Mouse (Mus musculus) heart, embryonic 13.5 days (tissue): ENCODE data around the gene Chd9. TPM values are rescaled to one million over a fixed set of nuclear protein-coding genes. Genes with fewer than 3 reads are reported as not detected.

Source experiments
- ATAC-seq: fragments of 200-750 bp; cut with Nextera tagmentation; 2 replicates; pipeline ENCODE4 v1.8.0; 2017; ENCODE audit warnings: moderate TSS enrichment; ENCODE audit not compliant: insufficient number of reproducible peaks, low FRiP score, low TSS enrichment; ENCODE audit errors: extremely low read depth
- H3K27ac ChIP-seq: fragments of 300-500 bp; sonication (generic); replicated peaks from 2 replicates; pipeline ENCODE4 v1.5.1; 2015; ENCODE audit warnings: moderate library complexity, mild to moderate bottlenecking, inconsistent platforms
- H3K27me3 ChIP-seq: fragments of 300-500 bp; sonication (generic); replicated peaks from 2 replicates; pipeline ENCODE4 v1.6.1; 2015; ENCODE audit warnings: mild to moderate bottlenecking, inconsistent platforms
- H3K36me3 ChIP-seq: fragments of 300-500 bp; sonication (generic); 2 replicates; pipeline ENCODE4 v1.6.1; 2015; ENCODE audit warnings: mild to moderate bottlenecking, inconsistent platforms
- H3K4me1 ChIP-seq: fragments of 300-500 bp; sonication (generic); 2 replicates; pipeline ENCODE4 v1.6.1; 2015; ENCODE audit warnings: inconsistent platforms
- H3K4me2 ChIP-seq: fragments of 300-500 bp; sonication (generic); 2 replicates; pipeline ENCODE4 v1.6.1; 2015; ENCODE audit warnings: inconsistent platforms, mild to moderate bottlenecking, moderate library complexity
- H3K4me3 ChIP-seq: fragments of 300-500 bp; sonication (generic); 2 replicates; pipeline ENCODE4 v1.5.1; 2015; ENCODE audit warnings: moderate library complexity, mild to moderate bottlenecking, inconsistent platforms
- H3K9ac ChIP-seq: fragments of 300-500 bp; sonication (generic); 2 replicates; pipeline ENCODE4 v1.6.1; 2015; ENCODE audit warnings: inconsistent platforms, mild to moderate bottlenecking, moderate library complexity
- H3K9me3 ChIP-seq: fragments of 300-500 bp; sonication (generic); 2 replicates; pipeline ENCODE4 v1.6.1; 2016; ENCODE audit warnings: inconsistent platforms
- WGBS: fragments of 180-500 bp; shearing (Covaris S2); methylation state at CpG from one replicate; pipeline ENCODE4 v1.1.7; 2015; ENCODE audit warnings: mixed read lengths; 5-methylcytosine and 5-hydroxymethylcytosine counted together
- microRNA-seq: library from miRNA; unstranded; fragments of <30 nt; microRNA quantifications from one replicate; pipeline ENCODE4, GENCODE M21; 2016
- polyA plus RNA-seq: library from polyadenylated mRNA; unstranded; fragments of >200 nt; fragmentation: Nextera tagmentation; extraction: Ambion mirVana; gene quantifications from 2 replicates; pipeline ENCODE4 v1.2.1, GENCODE M21; 2015

Chd9 gene
- polyA plus RNA-seq, 1 experiment from 2014 or later = 42.3 TPM

GRCm38 (mm10) chr8:91094135-91094534, 266.0 kb downstream of the Chd9 start:
- ATAC-seq = no peak
- Histone ChIP-seq H3K4me3 (no peak overlapping the region), H3K27ac (no peak overlapping the region), H3K4me2 (no peak overlapping the region), H3K27me3 (no peaks in the 10 kb centered on the region), H3K9ac (no peak overlapping the region), H3K4me1 (0 out of 2 replicates have a peak, but pooled peaks cover 3% of the 10 kb centered on the region), H3K9me3 (no peaks in the 10 kb centered on the region), H3K36me3 (peaks cover 79% of the 10 kb centered on the region)
- WGBS = 83% methylated on average over 5 of the region's 5 CpGs

DNA sequence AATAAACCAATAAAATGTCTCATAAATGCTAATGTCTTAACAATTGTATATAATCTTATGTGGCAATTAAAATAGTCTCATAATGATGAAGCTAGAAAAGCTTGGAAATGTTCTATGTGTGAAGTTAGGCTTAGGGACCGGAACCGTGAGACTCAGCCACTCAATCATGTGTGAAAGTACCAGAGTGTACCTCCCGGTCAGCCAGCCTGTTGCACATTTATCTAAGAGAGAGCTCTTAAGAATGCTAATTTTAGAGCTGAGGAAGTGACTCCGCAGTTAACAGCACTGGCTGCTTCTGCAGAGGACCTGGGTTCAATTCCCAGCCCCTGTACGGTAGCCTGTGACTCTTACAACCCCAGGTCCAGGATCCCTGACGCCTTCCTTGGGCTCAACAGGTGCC, 270.0 kb downstream of the Chd9 start:
- Histone ChIP-seq H3K4me1 (0 out of 2 replicates have a peak, but pooled peaks cover 3% of the 10 kb centered on the region), H3K4me3 (no peak overlapping the region), H3K4me2 (no peak overlapping the region), H3K9me3 (no peaks in the 10 kb centered on the region), H3K9ac (no peak overlapping the region), H3K27ac (no peak overlapping the region), H3K36me3 (peaks cover 71% of the 10 kb centered on the region), H3K27me3 (no peaks in the 10 kb centered on the region)
- 54% methylated on average over 6 of the region's 6 CpGs for WGBS
- ATAC-seq = no peak

Small RNA genes within 50 kb of the gene (microRNA-seq; reads per million reads assigned to microRNA genes)
- gene Gm44382 = not detected

Other genes with a start within 250 kb of the Chd9 start
- not detected in 2 replicates for gene Gm19935, start 11.0 kb upstream of the Chd9 start, polyA plus RNA-seq
- 14.3 and 14.4 TPM in 2 replicates for gene Rbl2, start 241.7 kb downstream of the Chd9 start, polyA plus RNA-seq